Mouse (Mus musculus) olfactory bulb, adult 2 months (tissue): Measurements from ENCODE around the gene Ccdc85b. TPM values are rescaled to one million over a fixed set of nuclear protein-coding genes. Genes with fewer than 3 reads are reported as not detected.

Experiments used
- H3K27ac ChIP-seq: fragments of 200-500 bp; 2 replicates; pipeline ENCODE4 v1.5.1; 2012; ENCODE audit warnings: low read depth, low read length; ENCODE audit not compliant: insufficient read depth
- H3K4me1 ChIP-seq: fragments of 200-500 bp; 2 replicates; pipeline ENCODE4 v1.6.1; 2012; ENCODE audit warnings: low read length; ENCODE audit not compliant: control insufficient read depth, insufficient read depth
- H3K4me3 ChIP-seq: fragments of 200-500 bp; 2 replicates; pipeline ENCODE4 v1.5.1; 2012; ENCODE audit warnings: mild to moderate bottlenecking, low read depth, low read length, moderate library complexity; ENCODE audit not compliant: insufficient read depth
- CTCF ChIP-seq: fragments of 200-500 bp; IDR thresholded peaks from 2 replicates; pipeline ENCODE4 v1.5.1; 2012; ENCODE audit warnings: low read depth, mild to moderate bottlenecking, low read length, moderate library complexity; ENCODE audit not compliant: insufficient read depth
- POLR2A ChIP-seq: fragments of 200-500 bp; IDR thresholded peaks from 2 replicates; pipeline ENCODE4 v1.6.1; 2012; ENCODE audit warnings: mild to moderate bottlenecking, low read depth, low read length, moderate library complexity; ENCODE audit not compliant: insufficient read depth
- WGBS: fragments of 180-500 bp; shearing (Covaris S2); methylation state at CpG from one replicate; pipeline ENCODE4 v1.1.7; 2018; 5-methylcytosine and 5-hydroxymethylcytosine counted together
- polyA plus RNA-seq: library from polyadenylated mRNA; stranded (reverse); fragments of >200 nt; gene quantifications from 2 replicates; pipeline ENCODE4 v1.2.4, GENCODE M21; 2012; ENCODE audit warnings: low replicate concordance; ENCODE audit not compliant: missing spikeins, insufficient read depth, insufficient read length

Ccdc85b gene
- polyA plus RNA-seq, 1 experiment = not detected

- peak overlapping the region; percentile 81 for H3K27ac ChIP-seq
- H3K4me3 ChIP-seq = peak overlapping the region; percentile 37
- WGBS = 7% methylated on average over 7 of the region's 7 CpGs
- TF ChIP-seq POLR2A (no peak), CTCF (no peak)
- H3K4me1 ChIP-seq = peaks cover 10% of the 10 kb centered on the region
These were observed 51.8 kb downstream of the Ccdc85b start for GRCm38 (mm10) chr19:5405924-5406323.

Other genes with a start within 250 kb of the Ccdc85b start
- gene Pacs1, start 184.8 kb downstream of the Ccdc85b start, polyA plus RNA-seq = not detected in 2 replicates
- not detected in 2 replicates for gene Sf3b2, start 162.4 kb downstream of the Ccdc85b start, polyA plus RNA-seq
- not detected in 2 replicates for gene Gal3st3, start 159.6 kb downstream of the Ccdc85b start, polyA plus RNA-seq
- not detected in 2 replicates for gene Catsper1, start 122.2 kb downstream of the Ccdc85b start, polyA plus RNA-seq
- gene Cst6, start 108.3 kb downstream of the Ccdc85b start, polyA plus RNA-seq = not detected in 2 replicates
- gene Eif1ad, start 91.2 kb downstream of the Ccdc85b start, polyA plus RNA-seq = not detected in 2 replicates
- gene Banf1, start 90.7 kb downstream of the Ccdc85b start, polyA plus RNA-seq = not detected in 2 replicates
- not detected in 2 replicates for gene Sart1, start 69.2 kb downstream of the Ccdc85b start, polyA plus RNA-seq
- gene Tsga10ip, start 55.4 kb downstream of the Ccdc85b start, polyA plus RNA-seq = not detected in 2 replicates
- not detected in 2 replicates for gene Drap1, start 32.9 kb downstream of the Ccdc85b start, polyA plus RNA-seq
- not detected in 2 replicates for gene AI837181, start 32.8 kb downstream of the Ccdc85b start, polyA plus RNA-seq
- not detected in 2 replicates for gene Fosl1, start 10.3 kb downstream of the Ccdc85b start, polyA plus RNA-seq
- not detected in 2 replicates for gene Fibp, start 2.7 kb upstream of the Ccdc85b start, polyA plus RNA-seq
- not detected in 2 replicates for gene Ctsw, start 10.6 kb upstream of the Ccdc85b start, polyA plus RNA-seq
- gene Efemp2, start 16.1 kb upstream of the Ccdc85b start, polyA plus RNA-seq = not detected in 2 replicates
- gene Mus81, start 30.5 kb upstream of the Ccdc85b start, polyA plus RNA-seq = not detected in 2 replicates
- 1,186 and 1,283 TPM in 2 replicates for gene Cfl1, start 32.6 kb upstream of the Ccdc85b start, polyA plus RNA-seq
- gene 1700020D05Rik, start 45.9 kb upstream of the Ccdc85b start, polyA plus RNA-seq = not detected in 2 replicates
- not detected in 2 replicates for gene Snx32, start 52.6 kb upstream of the Ccdc85b start, polyA plus RNA-seq
- gene Ovol1, start 102.8 kb upstream of the Ccdc85b start, polyA plus RNA-seq = not detected in 2 replicates
- gene Ap5b1, start 110.1 kb upstream of the Ccdc85b start, polyA plus RNA-seq = not detected in 2 replicates
- not detected in 2 replicates for gene Rnaseh2c, start 144.0 kb upstream of the Ccdc85b start, polyA plus RNA-seq
- gene Kat5, start 152.3 kb upstream of the Ccdc85b start, polyA plus RNA-seq = not detected in 2 replicates
- not detected in 2 replicates for gene Rela, start 179.6 kb upstream of the Ccdc85b start, polyA plus RNA-seq
- gene Sipa1, start 205.8 kb upstream of the Ccdc85b start, polyA plus RNA-seq = not detected in 2 replicates
- gene Map3k11, start 230.8 kb upstream of the Ccdc85b start, polyA plus RNA-seq = not detected in 2 replicates
- not detected in 2 replicates for gene Pcnx3, start 231.0 kb upstream of the Ccdc85b start, polyA plus RNA-seq
- not detected in 2 replicates for gene Kcnk7, start 246.5 kb upstream of the Ccdc85b start, polyA plus RNA-seq